Mouse (Mus musculus) gastrocnemius, postnatal 25 days (tissue): ENCODE results near the gene Zfp444. TPM values are rescaled to one million over a fixed set of nuclear protein-coding genes. Genes with fewer than 3 reads are reported as not detected.

Experiments
- DNase-seq: peaks from one replicate; pipeline ENCODE4 v3.0.0; 2022
- long read RNA-seq, 2 experiments: library from polyadenylated mRNA; stranded (forward); transcript quantifications; one replicate each; pipeline ENCODE4 v2.0.0; 2021
- total RNA-seq, 2 experiments: library from RNA; stranded (reverse); gene quantifications; 1 replicate in 1 of 2; 2 replicates in 1 of 2; pipeline ENCODE4 v1.2.3; 2021

Zfp444 gene
- total RNA-seq = 1 to 10 TPM; 4.0 to 7.6 TPM
- long read RNA-seq, experiment 1, partial matches to known transcripts = 0 of 8 reads
- long read RNA-seq, experiment 1, other reads (novel, unspliced or antisense) = 4 of 8 reads
- long read RNA-seq, experiment 2, partial matches to known transcripts = 1 of 8 reads
- long read RNA-seq, experiment 2, other reads (novel, unspliced or antisense) = 3 of 8 reads

- DNase-seq = peak; percentile 93
These were observed at the start of gene Zfp444 for GRCm38 (mm10) chr7:6172006-6172649. Gene Zfp444, plus strand, starts transcription at chr7:6172226.

GRCm38 (mm10) chr7:6126690-6127448 lies 45.2 kb upstream of the Zfp444 start:
- DNase-seq = peak; percentile 46

GRCm38 (mm10) chr7:6130346-6130745 lies 41.7 kb upstream of the Zfp444 start:
- DNase-seq = no peak

- no peak for DNase-seq
These were observed 39.4 kb upstream of the Zfp444 start for GRCm38 (mm10) chr7:6132646-6133045.

- no peak for DNase-seq
These were observed 35.5 kb upstream of the Zfp444 start for GRCm38 (mm10) chr7:6136497-6136896.

GRCm38 (mm10) chr7:6139295-6139694 lies 32.7 kb upstream of the Zfp444 start:
- DNase-seq = no peak

- no peak for DNase-seq
These were observed 28.0 kb upstream of the Zfp444 start for GRCm38 (mm10) chr7:6143991-6144531.

GRCm38 (mm10) chr7:6145423-6146188 lies 26.4 kb upstream of the Zfp444 start:
- no peak for DNase-seq

GRCm38 (mm10) chr7:6146194-6146981 lies 25.6 kb upstream of the Zfp444 start:
- no peak for DNase-seq

- no peak for DNase-seq
These were observed 25.1 kb upstream of the Zfp444 start for GRCm38 (mm10) chr7:6146982-6147325.

GRCm38 (mm10) chr7:6147688-6148087 lies 24.3 kb upstream of the Zfp444 start:
- DNase-seq = no peak

GRCm38 (mm10) chr7:6151266-6151665 lies 20.8 kb upstream of the Zfp444 start:
- DNase-seq = no peak

GRCm38 (mm10) chr7:6152036-6152435 lies 20.0 kb upstream of the Zfp444 start:
- peak; percentile 63 for DNase-seq

- DNase-seq = no peak
These were observed 18.9 kb upstream of the Zfp444 start for GRCm38 (mm10) chr7:6153131-6153530.

GRCm38 (mm10) chr7:6154164-6154563 lies 17.9 kb upstream of the Zfp444 start:
- no peak for DNase-seq

- peak; percentile 87 for DNase-seq
These were observed 16.8 kb upstream of the Zfp444 start for GRCm38 (mm10) chr7:6155031-6155872.

- DNase-seq = peak; percentile 98
These were observed 16.1 kb upstream of the Zfp444 start, which contains the start of gene Zfp787 for GRCm38 (mm10) chr7:6155901-6156411. Gene Zfp787, minus strand, starts transcription at chr7:6155997.

GRCm38 (mm10) chr7:6156901-6157472 lies 15.0 kb upstream of the Zfp444 start:
- DNase-seq = no peak

GRCm38 (mm10) chr7:6157479-6157878 lies 14.5 kb upstream of the Zfp444 start:
- DNase-seq = no peak

- no peak for DNase-seq
These were observed 12.4 kb upstream of the Zfp444 start for GRCm38 (mm10) chr7:6159604-6160003.
